Mouse (Mus musculus) MEL (cell line): ENCODE data around the gene Tnfsf10.

Experiments
- CHD2 ChIP-seq: IDR thresholded peaks from 2 replicates; pipeline ENCODE4 v1.6.1; 2011; ENCODE audit warnings: low read length, improper control_type of control experiment
- CTCF ChIP-seq, 3 experiments: IDR thresholded peaks in 2 of 3; conservative IDR thresholded peaks in 1 of 3; 2 replicates each; pipeline ENCODE4 v1.5.1; 2011 to 2012; ENCODE audit warnings: low read length in 3 of 3, low read depth in 2 of 3, mild to moderate bottlenecking in 2 of 3, improper control_type of control experiment in 1 of 3, inconsistent platforms in 1 of 3, mixed read lengths in 1 of 3, moderate library complexity in 1 of 3; ENCODE audit not compliant: control insufficient read depth in 1 of 3, insufficient read depth in 1 of 3, poor library complexity in 1 of 3, severe bottlenecking in 1 of 3
- ELF1 ChIP-seq: IDR thresholded peaks from 2 replicates; pipeline ENCODE4 v1.6.1; 2014; ENCODE audit warnings: low read depth, mild to moderate bottlenecking, inconsistent platforms, low read length, improper control_type of control experiment, moderate library complexity
- EP300 ChIP-seq, 2 experiments: IDR thresholded peaks; 2 replicates each; pipeline ENCODE4 v1.6.1; 2011; ENCODE audit warnings: improper control_type of control experiment in 2 of 2, low read length in 2 of 2, low read depth in 1 of 2, mild to moderate bottlenecking in 1 of 2
- ETS1 ChIP-seq: IDR thresholded peaks from 2 replicates; pipeline ENCODE4 v1.6.1; 2012; ENCODE audit warnings: low read depth, mild to moderate bottlenecking, inconsistent platforms, low read length, improper control_type of control experiment, moderate library complexity
- GATA1 ChIP-seq: IDR thresholded peaks from 2 replicates; pipeline ENCODE4 v1.6.1; 2011; ENCODE audit warnings: low read depth, low read length, improper control_type of control experiment
- HCFC1 ChIP-seq: IDR thresholded peaks from 2 replicates; pipeline ENCODE4 v1.6.1; 2012; ENCODE audit warnings: low read depth, mild to moderate bottlenecking, inconsistent platforms, low read length, improper control_type of control experiment, moderate library complexity
- MAFK ChIP-seq: IDR thresholded peaks from 2 replicates; pipeline ENCODE4 v1.6.1; 2011; ENCODE audit warnings: low read depth, mild to moderate bottlenecking, low read length, improper control_type of control experiment, borderline replicate concordance
- MXI1 ChIP-seq: IDR thresholded peaks from 2 replicates; pipeline ENCODE4 v1.6.1; 2011; ENCODE audit warnings: mild to moderate bottlenecking, low read depth, low read length, improper control_type of control experiment
- NRF1 ChIP-seq: IDR thresholded peaks from 2 replicates; pipeline ENCODE4 v1.6.1; 2014; ENCODE audit warnings: low read depth, mild to moderate bottlenecking, inconsistent platforms, low read length, improper control_type of control experiment, moderate library complexity; ENCODE audit not compliant: poor library complexity, insufficient read depth, severe bottlenecking
- POLR2A ChIP-seq, 2 experiments: IDR thresholded peaks; 2 replicates each; pipeline ENCODE4 v1.6.1; 2011 to 2012; ENCODE audit warnings: low read length in 2 of 2, mild to moderate bottlenecking in 2 of 2, control low read depth in 1 of 2, improper control_type of control experiment in 1 of 2, low read depth in 1 of 2, moderate library complexity in 1 of 2; ENCODE audit not compliant: control insufficient read depth in 1 of 2, insufficient read depth in 1 of 2, poor library complexity in 1 of 2
- ZC3H11A ChIP-seq: IDR thresholded peaks from 2 replicates; pipeline ENCODE4 v1.6.1; 2012; ENCODE audit warnings: low read depth, mild to moderate bottlenecking, inconsistent platforms, low read length, improper control_type of control experiment

GRCm38 (mm10) chr3:27320613-27321495 lies 4.0 kb downstream of the Tnfsf10 start:
- TF ChIP-seq GATA1: no peak
- no peak for TF ChIP-seq MXI1
- TF ChIP-seq EP300 (IDR thresholded peaks at IDR 0.05; ENCODE audit: low read depth in 1 of 2, low read length in 2 of 2): no peak
- no peak for TF ChIP-seq CTCF (IDR thresholded peaks at IDR 0.05 in 2 of 3, conservative IDR thresholded peaks at IDR 0.05 in 1 of 3; ENCODE audit: control insufficient read depth in 1 of 3, insufficient read depth in 1 of 3, low read depth in 2 of 3, low read length in 3 of 3, poor library complexity in 1 of 3, severe bottlenecking in 1 of 3)
- no peak for TF ChIP-seq ELF1
- no peak for TF ChIP-seq MAFK
- TF ChIP-seq CHD2: no peak
- no peak for TF ChIP-seq ZC3H11A
- TF ChIP-seq POLR2A (IDR thresholded peaks at IDR 0.05; ENCODE audit: control insufficient read depth in 1 of 2, insufficient read depth in 1 of 2, low read depth in 1 of 2, low read length in 2 of 2, poor library complexity in 1 of 2): no peak
- no peak for TF ChIP-seq NRF1
- no peak for TF ChIP-seq HCFC1
- no peak for TF ChIP-seq ETS1
